In the genomic region with DNA sequence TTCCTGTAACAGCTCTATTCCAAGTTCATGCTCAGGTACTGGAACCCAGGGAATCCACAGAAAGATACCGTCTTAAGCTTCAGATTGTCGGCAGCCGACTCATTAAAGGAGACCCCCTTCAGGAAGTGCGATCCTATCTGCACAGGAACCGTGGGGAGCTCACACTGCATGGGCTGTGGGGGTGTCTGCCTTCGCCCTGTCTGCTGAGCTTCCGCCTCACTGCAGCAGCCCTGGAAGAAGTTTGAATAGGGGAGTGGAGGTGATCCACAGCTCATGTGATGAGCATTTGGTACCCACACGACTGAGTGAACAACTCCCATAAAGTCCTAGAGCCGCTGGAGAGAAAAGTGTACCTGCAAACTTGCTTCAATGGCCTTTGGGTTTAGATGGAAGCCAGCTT, we compare ENCODE assay signal across 26 mouse cellular contexts. TPM values are rescaled to one million over a fixed set of nuclear protein-coding genes. Genes with fewer than 3 reads are reported as not detected.
DNase-seq lines count a peak whose midpoint lies in the region; ATAC-seq and TF ChIP-seq lines count a peak whose summit lies in the region.
"Had no signal": no experiment of that assay in that cellular context is flagged by ENCODE, and none has a peak within 500 bp of the region (broad histone marks: within the 10 kb centered on the region; RNA-seq: fewer than 3 reads in every experiment).

No protein-coding gene starts in this region.

- no peak for ATAC-seq in heart, embryonic 16.5 days (replicated peaks; ENCODE audit: extremely low read depth, insufficient read depth, low FRiP score)
- ATAC-seq in limb, embryonic 12.5 days (ENCODE audit: insufficient number of reproducible peaks, insufficient read depth, low FRiP score, low TSS enrichment, low read depth): no peak
- ATAC-seq: activated CD4-positive, CD25-positive, alpha-beta regulatory T cell, adult 4 months; forebrain, embryonic 14.5 days; intestine, embryonic 16.5 days; Patski had no signal

- peaks cover 36% of the 10 kb centered on the region for H3K36me3 ChIP-seq in heart, embryonic 16.5 days (ENCODE audit: control insufficient read depth, insufficient read depth)
- peaks cover 58% of the 10 kb centered on the region for H3K36me3 ChIP-seq in limb, embryonic 12.5 days
- peaks cover 67% of the 10 kb centered on the region for H3K36me3 ChIP-seq in limb, embryonic 10.5 days

- WGBS in heart, embryonic 16.5 days: 69% methylated on average over 9 of the region's 9 CpGs
- WGBS in limb, embryonic 12.5 days: 82% methylated on average over 9 of the region's 9 CpGs
- WGBS in limb, embryonic 10.5 days: 85% methylated on average over 9 of the region's 9 CpGs

- no peak overlapping the region for H3K4me3 ChIP-seq in heart, embryonic 16.5 days (ENCODE audit: low read length)
- no peak overlapping the region for H3K4me3 ChIP-seq in limb, embryonic 12.5 days (replicated peaks)
- no peak overlapping the region for H3K4me3 ChIP-seq in limb, embryonic 10.5 days
- no peak overlapping the region for H3K4me3 ChIP-seq in cortical plate, adult 2 months (ENCODE audit: insufficient read depth, low read length)
- H3K4me3 ChIP-seq: embryonic facial prominence, embryonic 10.5 days; forebrain, embryonic 10.5 days; hindbrain, embryonic 10.5 days had no signal

- TF ChIP-seq POLR2A in cortical plate, adult 2 months (IDR thresholded peaks at IDR 0.05; ENCODE audit: extremely low read depth, insufficient read depth, low read length): no peak

- TF ChIP-seq CTCF in cortical plate, adult 2 months (IDR thresholded peaks at IDR 0.05; ENCODE audit: extremely low read depth, insufficient read depth, low read length): no peak

- H3K4me2 ChIP-seq in heart, embryonic 16.5 days (ENCODE audit: low read depth, low read length): no peak overlapping the region
- H3K4me2 ChIP-seq in limb, embryonic 12.5 days: no peak overlapping the region
- H3K4me2 ChIP-seq: hindbrain, embryonic 14.5 days had no signal

- H3K4me1 ChIP-seq in heart, embryonic 16.5 days (ENCODE audit: control insufficient read depth, insufficient read depth, low read length): no peaks in the 10 kb centered on the region
- H3K4me1 ChIP-seq in limb, embryonic 12.5 days (replicated peaks): peaks cover 23% of the 10 kb centered on the region
- H3K4me1 ChIP-seq in limb, embryonic 10.5 days: peaks cover 8% of the 10 kb centered on the region; the same call in 1 of the 2 replicates
- no peaks in the 10 kb centered on the region for H3K4me1 ChIP-seq in cortical plate, adult 2 months (ENCODE audit: control insufficient read depth, insufficient read depth, low read length)
- H3K4me1 ChIP-seq: forebrain, embryonic 10.5 days; hindbrain, embryonic 10.5 days had no signal

- peak; percentile 88 for DNase-seq in heart, adult 11 months
- DNase-seq in heart, adult 18-20 months: no peak
- no peak for DNase-seq in heart, adult 9 months (ENCODE audit: low spot score in 2 of 2)
- DNase-seq in limb, embryonic 10.5 days (ENCODE audit: low spot score): no peak
- no peak for DNase-seq in spleen, postnatal 14 days (ENCODE audit: low spot score in 2 of 2)
- DNase-seq: adrenal gland, postnatal 14 days; cerebellum, adult 18-20 months; cerebellum, adult 9-11 months; cerebellum, postnatal 36 days; gastrocnemius, postnatal 25 days; kidney, adult 2 months had no signal

- H3K27ac ChIP-seq in heart, embryonic 16.5 days (ENCODE audit: low read length): 0 out of 2 replicates have a peak overlapping the region, but pooled peaks have one; percentile 2
- peak overlapping the region; percentile 79 for H3K27ac ChIP-seq in limb, embryonic 12.5 days
- no peak overlapping the region; the same call in 1 of the 2 replicates for H3K27ac ChIP-seq in limb, embryonic 10.5 days
- H3K27ac ChIP-seq in cortical plate, adult 2 months (ENCODE audit: insufficient read depth, low read length): 0 out of 2 replicates have a peak overlapping the region, but pooled peaks have one; percentile 22
- H3K27ac ChIP-seq: embryonic facial prominence, embryonic 10.5 days; forebrain, embryonic 10.5 days; hindbrain, embryonic 10.5 days; hindbrain, embryonic 14.5 days had no signal

- H3K9me3 ChIP-seq in heart, embryonic 16.5 days (replicated peaks; ENCODE audit: control insufficient read depth, low read length): no peaks in the 10 kb centered on the region
- H3K9me3 ChIP-seq in limb, embryonic 12.5 days: no peaks in the 10 kb centered on the region
- H3K9me3 ChIP-seq in limb, embryonic 10.5 days (replicated peaks): no peaks in the 10 kb centered on the region
- H3K9me3 ChIP-seq: embryonic facial prominence, embryonic 10.5 days; forebrain, embryonic 10.5 days; hindbrain, embryonic 10.5 days had no signal

- no peaks in the 10 kb centered on the region for H3K27me3 ChIP-seq in heart, embryonic 16.5 days (ENCODE audit: control insufficient read depth, insufficient read depth, low read length)
- H3K27me3 ChIP-seq in limb, embryonic 12.5 days: no peaks in the 10 kb centered on the region
- H3K27me3 ChIP-seq in limb, embryonic 10.5 days (ENCODE audit: low read depth, poor library complexity, severe bottlenecking): no peaks in the 10 kb centered on the region
- H3K27me3 ChIP-seq: CH12.LX, Patski had no signal

- H3K9ac ChIP-seq in heart, embryonic 16.5 days (ENCODE audit: low read length): no peak overlapping the region
- no peak overlapping the region for H3K9ac ChIP-seq in limb, embryonic 12.5 days (replicated peaks)
- H3K9ac ChIP-seq: hindbrain, embryonic 14.5 days had no signal

RNA-seq across cellular contexts. Expression of gene Gm6096, which starts 6.4 kb away (rescaled TPM):
- total RNA-seq in heart, adult 18-20 months (2021): not detected
- 0.42 and 0.52 TPM in 2 replicates for polyA plus RNA-seq in heart, embryonic 16.5 days (2015; fragmentation: Nextera tagmentation; extraction: Ambion mirVana)
- 0.89 TPM in 1 of 2 replicates, not detected in the other for polyA plus RNA-seq in limb, embryonic 12.5 days (2016; fragmentation: Nextera tagmentation; extraction: Ambion mirVana)
- 0.38 TPM in 1 of 2 replicates, not detected in the other for polyA plus RNA-seq in limb, embryonic 10.5 days (2016; fragmentation: Nextera tagmentation; extraction: Ambion mirVana)
- polyA plus RNA-seq in cortical plate, adult 2 months (2012; rRNA removed): not detected in 2 replicates
- total RNA-seq: adrenal gland, adult 18-20 months; adrenal gland, postnatal 14 days; CH12.LX; gastrocnemius, postnatal 25 days; granulocyte monocyte progenitor cell, adult 5-6 weeks had no signal
- polyA plus RNA-seq: activated CD4-positive, CD25-positive, alpha-beta regulatory T cell, adult 4 months; embryonic facial prominence, embryonic 14.5 days; forebrain, embryonic 10.5 days; forebrain, embryonic 14.5 days; hindbrain, embryonic 10.5 days; intestine, embryonic 16.5 days; kidney, adult 2 months had no signal

RNA-seq across cellular contexts. Expression of gene Gpi1, which starts 27.1 kb away (rescaled TPM):
- 100 to 1,000 TPM; 571 to 604 TPM for total RNA-seq in heart, adult 18-20 months (2021)
- 694 and 810 TPM in 2 replicates for polyA plus RNA-seq in heart, embryonic 16.5 days (2015; fragmentation: Nextera tagmentation; extraction: Ambion mirVana)
- polyA plus RNA-seq in limb, embryonic 12.5 days (2016; fragmentation: Nextera tagmentation; extraction: Ambion mirVana): 243 and 262 TPM in 2 replicates
- polyA plus RNA-seq in limb, embryonic 10.5 days (2016; fragmentation: Nextera tagmentation; extraction: Ambion mirVana): 291 and 361 TPM in 2 replicates
- polyA plus RNA-seq in cortical plate, adult 2 months (2012; rRNA removed): 708 and 714 TPM in 2 replicates

RNA-seq across cellular contexts. Expression of gene 4931406P16Rik, which starts 56.1 kb away (rescaled TPM):
- total RNA-seq in heart, adult 18-20 months (2021): 10 to 100 TPM; 34.8 to 41.3 TPM
- polyA plus RNA-seq in heart, embryonic 16.5 days (2015; fragmentation: Nextera tagmentation; extraction: Ambion mirVana): 24.8 and 28.4 TPM in 2 replicates
- polyA plus RNA-seq in limb, embryonic 12.5 days (2016; fragmentation: Nextera tagmentation; extraction: Ambion mirVana): 27.8 and 30.8 TPM in 2 replicates
- 22.8 and 27.2 TPM in 2 replicates for polyA plus RNA-seq in limb, embryonic 10.5 days (2016; fragmentation: Nextera tagmentation; extraction: Ambion mirVana)
- 30.6 and 32.0 TPM in 2 replicates for polyA plus RNA-seq in cortical plate, adult 2 months (2012; rRNA removed)
